Mouse (Mus musculus) bone marrow macrophage, adult 2 months (primary cell): ENCODE data around the gene Sntb2.

Experiments used
- CTCF ChIP-seq: IDR thresholded peaks from 2 replicates; pipeline ENCODE4 v1.5.1; 2012; ENCODE audit warnings: low read depth, mild to moderate bottlenecking, low read length, moderate library complexity
- POLR2A ChIP-seq: IDR thresholded peaks from 2 replicates; pipeline ENCODE4 v1.6.1; 2012; ENCODE audit warnings: mild to moderate bottlenecking, low read depth, low read length, borderline replicate concordance

DNA sequence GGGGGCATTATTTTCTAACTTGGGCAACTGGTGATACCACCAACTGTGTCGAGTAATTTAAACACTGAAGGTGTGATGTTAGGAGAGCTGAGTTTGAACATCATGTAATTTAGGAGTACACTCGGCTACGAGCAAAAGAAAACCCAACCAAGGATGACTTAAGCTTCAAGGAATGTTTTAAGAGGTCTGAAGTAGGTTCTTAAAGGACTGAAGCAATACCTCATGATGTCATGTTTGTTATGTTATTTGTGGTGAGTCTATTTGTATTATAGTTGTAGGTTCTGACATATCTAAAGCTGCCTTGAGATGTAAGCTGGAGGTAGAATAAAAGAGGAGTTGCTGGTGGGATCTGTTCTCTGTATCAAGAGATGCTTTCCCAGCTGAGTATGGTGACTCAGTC, 34.4 kb downstream of the Sntb2 start:
- TF ChIP-seq CTCF (no peak), POLR2A (no peak)
